Mouse (Mus musculus) brain, embryonic 14.5 days (tissue): Measurements from ENCODE around the gene Hnrnpf. TPM values are rescaled to one million over a fixed set of nuclear protein-coding genes. Genes with fewer than 3 reads are reported as not detected.

Experiments
- DNase-seq: peaks from one replicate; pipeline ENCODE4 v3.0.0-alpha.2; 2011; ENCODE audit warnings: low read depth
- CTCF ChIP-seq: fragments of 200-500 bp; IDR thresholded peaks from 2 replicates; pipeline ENCODE4 v1.5.1; 2012; ENCODE audit warnings: inconsistent platforms, mild to moderate bottlenecking, moderate library complexity, borderline replicate concordance; ENCODE audit not compliant: insufficient read depth, insufficient read length; ENCODE audit errors: extremely low read depth
- POLR2A ChIP-seq: fragments of 200-500 bp; IDR thresholded peaks from 2 replicates; pipeline ENCODE4 v1.6.1; 2012; ENCODE audit warnings: mild to moderate bottlenecking, inconsistent platforms, borderline replicate concordance; ENCODE audit not compliant: poor library complexity, insufficient read depth, insufficient read length, severe bottlenecking; ENCODE audit errors: extremely low read depth
- polyA plus RNA-seq: library from polyadenylated mRNA; depleted of rRNA; stranded (reverse); fragments of >200 nt; gene quantifications from 2 replicates; pipeline ENCODE4 v1.2.3, GENCODE M21; 2012

Gene Hnrnpf
- polyA plus RNA-seq, 1 experiment: 240 TPM

DNA sequence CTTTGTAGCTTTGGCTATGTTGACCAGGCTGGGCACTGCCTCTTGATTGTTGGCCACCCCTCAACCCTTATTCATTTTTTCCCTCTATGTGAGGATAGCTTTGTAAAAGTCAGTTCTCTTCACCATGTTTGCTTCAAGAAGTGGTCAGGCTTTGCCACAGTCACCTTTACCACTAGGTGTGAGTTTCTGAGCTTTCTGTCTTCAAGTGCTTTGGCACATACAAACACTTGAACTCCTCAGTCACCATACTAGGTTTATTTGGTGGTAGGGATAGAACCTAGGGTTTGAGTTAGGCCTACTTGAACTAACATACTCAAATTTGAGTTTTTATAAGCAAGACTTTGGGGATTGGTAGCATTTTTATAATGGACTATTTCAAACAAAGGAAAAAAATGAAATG, 14.4 kb downstream of the Hnrnpf start:
- TF ChIP-seq CTCF: no peak
- no peak for TF ChIP-seq POLR2A
- no peak for DNase-seq

DNA sequence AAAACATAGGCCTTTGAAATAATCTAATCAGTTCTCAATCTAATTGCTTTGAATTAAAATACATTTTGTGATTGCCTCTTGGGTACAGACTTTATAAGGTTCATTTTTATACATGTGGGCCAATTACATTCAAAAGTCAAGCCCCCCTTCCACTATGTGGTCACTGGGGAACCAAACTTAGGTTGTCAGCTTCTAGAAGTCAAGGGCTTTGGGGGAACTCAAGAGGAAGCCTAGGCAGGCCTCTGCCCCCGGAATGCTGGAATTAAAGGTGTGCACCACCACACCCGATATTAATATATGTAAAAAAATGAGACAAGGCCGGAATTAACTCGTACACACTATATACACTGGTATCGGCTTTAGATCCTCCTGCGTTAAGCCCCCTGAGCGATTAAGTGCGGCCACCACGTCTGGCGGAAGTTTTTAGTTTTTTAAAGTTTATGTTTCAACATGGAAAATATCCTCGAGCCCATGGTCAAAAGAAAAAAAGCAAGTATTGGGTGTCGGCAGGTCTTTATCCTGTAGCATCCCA, 16.1 kb downstream of the Hnrnpf start:
- TF ChIP-seq CTCF: no peak

DNA sequence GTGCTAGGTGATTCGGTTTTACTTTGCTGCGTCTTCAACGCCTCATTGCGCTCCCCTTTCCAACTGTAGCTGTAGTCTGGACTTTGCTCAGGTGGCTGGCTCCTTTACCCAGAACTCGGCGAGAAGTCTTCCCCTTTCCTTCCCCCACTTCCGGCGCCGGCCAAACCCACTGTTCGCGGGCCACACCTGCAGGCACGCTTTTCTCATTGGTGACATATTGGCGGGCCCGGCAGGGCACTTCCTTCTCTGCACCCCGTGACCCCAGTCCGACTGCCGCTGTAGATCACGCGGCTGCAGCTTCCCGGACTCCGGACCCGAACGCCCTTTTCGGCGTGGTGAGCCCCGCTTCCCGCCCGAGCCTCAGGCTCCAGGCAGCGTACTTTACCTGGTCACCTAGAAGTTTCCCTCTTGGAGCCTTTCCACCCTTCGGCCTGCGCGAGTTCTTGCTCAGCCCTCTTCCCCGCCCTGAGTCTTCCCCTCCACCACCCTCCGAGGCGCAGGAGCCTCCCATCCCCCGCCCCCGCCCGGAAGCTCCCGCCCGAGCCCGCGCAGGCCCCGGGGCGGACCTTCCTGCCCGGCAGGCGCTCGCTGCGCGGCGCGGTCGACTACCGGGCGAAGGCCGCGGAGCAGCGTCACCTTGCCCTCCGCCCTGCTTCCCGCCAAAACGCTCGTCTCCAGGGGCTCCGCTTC, 16.8 kb downstream of the Hnrnpf start:
- TF ChIP-seq CTCF (no peak), POLR2A (peak; percentile 80)
- DNase-seq: peak; percentile 86

More for the DNA sequence above, 16.1 kb downstream of the Hnrnpf start:
- DNase-seq: no peak

DNA sequence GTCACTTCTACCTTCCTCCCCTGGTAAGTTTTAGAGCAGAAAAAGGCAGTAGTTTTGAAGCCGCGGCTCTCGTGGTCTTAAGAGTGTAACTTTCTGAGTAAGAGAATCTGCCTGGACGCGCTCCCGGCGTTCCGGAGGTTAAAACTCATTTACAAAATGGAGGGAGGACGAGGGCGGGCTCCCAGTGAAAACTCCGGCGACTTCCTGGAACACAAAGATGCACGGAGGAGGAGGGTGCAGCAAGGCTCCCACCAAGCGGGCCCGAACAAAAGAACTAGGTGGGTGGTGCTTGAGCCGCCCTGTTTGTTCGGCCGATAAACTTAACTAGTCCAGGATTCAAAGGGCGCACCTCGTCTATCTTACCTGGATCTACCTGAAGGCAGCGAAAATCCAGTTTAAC, 17.5 kb downstream of the Hnrnpf start:
- TF ChIP-seq CTCF (no peak), POLR2A (no peak)
- DNase-seq: peak; percentile 82

DNA sequence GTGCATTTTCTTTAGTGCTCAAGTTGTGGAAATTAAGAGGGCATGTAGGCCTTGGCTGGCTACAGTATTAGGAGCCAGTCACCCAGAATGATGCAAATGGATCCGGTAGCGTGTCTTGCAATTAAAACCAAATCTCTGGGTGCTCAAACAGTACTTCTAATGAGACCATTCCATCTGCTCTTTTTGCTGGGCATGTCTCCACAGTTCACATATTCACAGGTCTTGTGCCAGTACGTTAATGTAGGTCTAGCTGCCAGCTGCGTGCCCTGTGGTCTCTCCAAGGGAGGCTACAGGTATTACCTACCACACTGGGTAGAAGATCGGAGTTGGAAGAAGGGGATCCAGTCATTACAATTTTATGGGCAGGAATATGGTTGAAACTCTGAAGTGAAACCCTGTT, 17.9 kb downstream of the Hnrnpf start:
- peak; percentile 77 for DNase-seq
- no peak for TF ChIP-seq CTCF
- no peak for TF ChIP-seq POLR2A

DNA sequence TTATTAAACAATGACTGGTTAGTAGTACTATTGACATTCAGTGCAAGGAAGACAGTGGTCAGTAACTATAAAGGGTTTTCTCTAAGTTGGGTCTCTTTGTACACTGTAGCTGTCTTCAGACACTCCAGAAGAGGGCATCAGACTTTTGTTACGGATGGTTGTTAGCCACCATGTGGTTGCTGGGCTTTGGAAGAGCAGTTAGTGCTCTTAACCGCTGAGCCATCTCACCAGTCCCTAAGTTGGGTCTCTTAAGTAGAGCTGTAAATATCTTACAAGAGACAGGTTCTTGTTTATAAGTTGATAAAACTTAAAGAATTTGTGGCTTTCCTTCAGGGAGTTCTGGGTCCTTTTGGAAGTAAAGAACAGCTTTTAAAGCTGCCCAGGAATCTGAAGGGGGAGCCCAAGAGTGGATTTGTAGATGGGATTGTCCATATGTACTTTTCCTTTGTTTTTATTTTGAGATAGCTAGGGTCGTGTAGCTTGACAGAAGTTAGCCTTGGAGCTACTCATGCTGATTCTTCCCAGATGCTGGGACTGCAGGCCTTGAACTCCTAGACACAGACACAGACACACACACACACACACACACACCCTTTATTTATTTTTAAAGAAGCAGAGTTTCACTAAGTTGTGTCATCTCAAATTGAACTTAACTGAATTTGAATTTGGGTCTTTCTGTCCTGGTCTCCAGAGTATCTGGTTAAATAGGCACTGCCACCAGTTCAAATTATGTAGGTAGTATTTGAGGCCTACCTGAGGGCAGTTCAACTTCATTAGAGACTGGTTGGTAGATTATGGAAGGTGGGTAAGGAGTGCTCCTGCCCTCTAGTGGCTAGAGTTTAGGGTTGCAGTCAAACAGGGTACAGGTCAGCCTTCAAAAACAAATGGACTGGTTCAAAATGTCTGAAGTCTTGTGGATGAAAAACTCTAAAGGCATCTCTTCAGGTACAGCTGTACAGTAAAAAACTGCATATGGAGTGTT, 20.8 kb downstream of the Hnrnpf start:
- TF ChIP-seq POLR2A (no peak), CTCF (peak; percentile 75; the same call in 1 of the 2 replicates)
- peak; percentile 61 for DNase-seq

DNA sequence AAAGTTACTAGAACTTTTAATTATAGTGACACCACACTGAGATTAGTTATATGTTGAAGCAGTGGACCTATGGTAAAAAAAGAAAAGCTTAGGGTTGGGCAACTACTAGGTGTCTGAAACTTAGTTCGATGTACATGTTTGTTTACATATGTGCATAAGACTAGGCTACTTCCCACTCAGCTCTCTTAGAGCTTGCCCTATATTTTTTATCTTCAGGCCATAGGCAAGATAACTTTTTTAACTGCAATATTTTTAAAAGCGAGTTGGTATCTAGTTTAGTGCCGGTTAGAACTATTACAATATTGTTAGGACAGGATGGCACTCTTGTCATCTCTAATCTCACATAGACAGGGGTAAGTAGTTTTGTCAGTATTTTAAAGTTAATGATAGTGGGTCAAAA, 21.9 kb downstream of the Hnrnpf start:
- TF ChIP-seq POLR2A (no peak), CTCF (no peak)
- DNase-seq: no peak

DNA sequence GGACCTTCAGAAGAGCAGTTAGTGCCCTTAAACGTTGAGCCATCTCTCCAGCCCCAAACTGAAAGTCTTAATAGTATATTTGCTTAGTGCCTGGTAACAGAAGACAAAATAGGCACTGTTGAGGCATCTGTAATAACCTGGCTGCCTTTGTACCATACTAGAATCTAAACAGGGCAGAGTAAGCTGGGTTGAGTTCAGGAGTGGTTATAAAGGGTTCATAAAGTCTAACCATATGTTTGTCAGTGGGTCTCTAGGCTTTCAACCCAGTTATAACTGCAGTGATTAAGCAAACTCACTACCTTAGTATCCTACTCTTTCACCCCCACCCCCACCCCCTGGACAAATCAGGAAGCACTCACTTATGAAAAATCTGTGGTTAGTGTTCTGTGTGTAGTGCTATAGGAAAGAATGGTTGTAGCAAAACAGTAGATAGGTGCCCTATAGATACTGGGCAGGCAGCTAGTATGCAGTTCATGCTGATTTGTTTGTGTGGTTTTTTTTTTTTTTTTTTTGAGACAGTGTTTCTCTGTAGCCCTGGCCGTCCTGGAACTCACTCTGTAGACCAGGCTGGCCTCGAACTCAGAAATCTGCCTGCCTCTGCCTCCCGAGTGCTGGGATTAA, 26.9 kb downstream of the Hnrnpf start:
- DNase-seq: no peak
- TF ChIP-seq CTCF: no peak
- TF ChIP-seq POLR2A: no peak

DNA sequence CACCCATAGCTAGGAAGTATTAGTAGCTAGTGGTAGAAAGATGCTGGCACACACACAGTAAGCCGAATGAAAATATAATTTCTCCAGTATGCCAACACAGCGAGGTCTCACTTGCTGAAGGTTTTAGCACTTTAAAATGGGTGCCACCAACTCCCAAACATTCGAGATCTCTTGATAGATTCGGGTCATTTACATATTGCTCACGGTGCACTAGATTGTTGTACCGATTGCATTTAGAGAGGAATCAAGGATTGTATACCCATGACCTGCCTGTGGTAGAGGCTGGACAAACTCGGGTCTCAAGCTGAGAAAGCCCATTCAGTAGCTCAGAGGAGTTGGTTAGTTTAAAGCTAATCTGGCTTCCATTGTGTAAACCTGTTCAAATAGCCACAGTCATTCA, 27.8 kb downstream of the Hnrnpf start:
- TF ChIP-seq POLR2A (no peak), CTCF (no peak)
- DNase-seq: no peak

DNA sequence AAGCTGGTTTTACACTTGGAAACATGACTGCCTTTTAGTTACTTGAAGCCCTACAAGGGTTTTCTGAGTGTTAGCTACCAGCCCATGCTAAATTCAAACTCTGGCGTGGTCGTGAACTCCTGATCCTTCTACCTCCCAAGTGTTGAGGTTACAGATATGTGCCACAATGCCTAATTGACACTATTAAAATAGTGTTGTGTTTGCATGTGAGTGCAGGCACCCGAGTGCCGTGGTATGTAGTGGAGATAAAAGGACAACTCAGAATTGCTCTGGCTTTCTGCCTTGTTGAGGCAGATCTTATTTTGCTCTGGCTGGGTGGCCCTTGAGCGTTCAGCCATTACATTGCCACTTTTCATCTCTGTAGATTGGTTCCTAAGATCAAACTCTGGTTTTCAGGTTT, 28.6 kb downstream of the Hnrnpf start:
- no peak for DNase-seq
- TF ChIP-seq POLR2A: no peak
- TF ChIP-seq CTCF: no peak

DNA sequence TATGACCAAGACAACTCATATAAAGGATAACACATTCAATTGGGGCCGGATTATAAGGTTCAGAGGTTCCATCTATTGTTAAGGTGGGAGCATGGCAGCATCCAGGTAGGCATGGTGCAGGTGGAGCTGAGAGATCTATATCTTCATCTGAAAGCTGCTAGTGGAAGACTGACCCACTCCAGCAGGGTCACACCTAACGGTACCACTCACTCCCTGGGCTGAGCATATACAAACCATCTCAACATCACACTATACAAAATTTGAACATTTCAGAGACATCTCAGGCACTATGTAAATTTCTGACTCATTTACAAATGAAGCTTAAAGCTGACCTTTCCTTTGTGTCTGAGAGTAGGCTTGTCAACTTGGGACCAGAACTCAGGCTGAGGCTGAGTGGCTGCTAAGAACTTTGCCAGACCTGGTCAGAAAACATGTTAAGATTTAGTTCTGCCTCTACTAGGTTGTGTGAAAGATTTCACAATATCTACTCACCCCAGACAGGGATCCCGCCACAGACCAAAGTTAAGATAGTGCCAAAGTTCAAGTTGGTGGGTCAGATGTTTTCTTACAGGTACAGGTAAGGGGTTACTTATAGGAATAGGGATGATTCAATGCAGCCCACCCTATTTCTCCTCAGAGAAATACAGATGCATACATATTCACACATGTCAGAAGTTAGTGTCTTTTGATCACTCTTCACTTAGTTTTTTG, 30.0 kb downstream of the Hnrnpf start:
- DNase-seq: no peak
- TF ChIP-seq CTCF (no peak), POLR2A (no peak)

DNA sequence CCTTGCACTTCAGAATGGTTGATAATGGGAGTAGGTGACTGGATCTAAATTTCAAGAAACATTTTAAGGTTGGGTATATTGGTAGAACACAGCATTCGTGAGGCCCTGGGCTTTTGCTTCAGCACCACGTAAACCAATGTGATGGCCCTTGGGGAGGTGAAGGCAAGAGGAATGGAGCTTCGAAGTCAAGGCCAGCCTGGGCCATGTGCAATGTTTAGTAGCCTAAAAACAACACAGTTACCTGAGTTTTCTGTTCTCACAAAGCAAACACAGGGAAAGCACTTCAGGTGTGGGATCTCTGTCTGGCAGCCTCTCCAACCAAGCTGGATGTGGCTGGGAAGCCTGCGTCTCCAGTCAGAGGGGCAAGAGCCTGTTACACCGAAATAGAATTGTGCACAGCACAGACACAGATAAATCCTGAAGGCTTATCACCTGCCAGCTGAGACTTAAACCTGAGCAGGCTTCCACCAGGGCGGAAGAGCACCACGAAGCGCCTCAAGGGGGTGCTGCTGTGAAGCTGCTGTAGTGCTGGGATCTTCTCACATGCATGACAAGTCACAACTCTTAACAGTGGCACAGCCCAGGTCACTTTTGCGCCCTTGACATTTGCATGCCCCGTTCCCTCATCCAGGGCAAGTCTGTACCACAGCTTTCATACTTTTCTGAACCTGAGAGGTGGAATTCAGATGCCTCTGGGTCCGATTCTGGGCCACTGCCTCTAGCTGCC, 32.4 kb downstream of the Hnrnpf start:
- peak; percentile 30 for DNase-seq
- TF ChIP-seq POLR2A: no peak
- peak; percentile 39; the same call in 1 of the 2 replicates for TF ChIP-seq CTCF

DNA sequence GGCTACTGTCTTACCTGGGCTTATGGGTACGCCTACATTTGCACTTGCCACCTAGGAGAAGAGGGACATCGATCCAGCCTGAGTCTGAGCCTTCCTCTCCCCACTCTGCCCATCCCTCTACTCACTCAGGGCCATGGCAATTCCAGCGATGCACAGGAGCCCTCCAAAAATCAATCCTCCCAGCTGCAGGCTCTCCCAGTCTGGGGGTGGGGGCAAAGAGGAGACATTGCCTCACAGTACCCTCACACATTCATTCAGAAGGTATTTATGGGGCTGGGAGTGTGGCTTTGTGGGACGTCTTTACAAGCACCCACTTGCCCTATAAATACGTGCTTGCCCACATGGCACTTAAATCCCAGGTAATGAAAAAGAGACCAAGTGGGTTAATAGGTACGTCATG, 34.2 kb downstream of the Hnrnpf start:
- DNase-seq: no peak

More for the DNA sequence above, 34.2 kb downstream of the Hnrnpf start:
- TF ChIP-seq POLR2A (no peak), CTCF (no peak)
